Mouse (Mus musculus): ENCODE results near the gene Helz2. TPM values are rescaled to one million over a fixed set of nuclear protein-coding genes. Genes with fewer than 3 reads are reported as not detected.

Helz2 gene
- 10 to 100 TPM; 15.5 to 19.9 (median 17.9) TPM for polyA plus RNA-seq (2017; shearing (Covaris generic))

DNA sequence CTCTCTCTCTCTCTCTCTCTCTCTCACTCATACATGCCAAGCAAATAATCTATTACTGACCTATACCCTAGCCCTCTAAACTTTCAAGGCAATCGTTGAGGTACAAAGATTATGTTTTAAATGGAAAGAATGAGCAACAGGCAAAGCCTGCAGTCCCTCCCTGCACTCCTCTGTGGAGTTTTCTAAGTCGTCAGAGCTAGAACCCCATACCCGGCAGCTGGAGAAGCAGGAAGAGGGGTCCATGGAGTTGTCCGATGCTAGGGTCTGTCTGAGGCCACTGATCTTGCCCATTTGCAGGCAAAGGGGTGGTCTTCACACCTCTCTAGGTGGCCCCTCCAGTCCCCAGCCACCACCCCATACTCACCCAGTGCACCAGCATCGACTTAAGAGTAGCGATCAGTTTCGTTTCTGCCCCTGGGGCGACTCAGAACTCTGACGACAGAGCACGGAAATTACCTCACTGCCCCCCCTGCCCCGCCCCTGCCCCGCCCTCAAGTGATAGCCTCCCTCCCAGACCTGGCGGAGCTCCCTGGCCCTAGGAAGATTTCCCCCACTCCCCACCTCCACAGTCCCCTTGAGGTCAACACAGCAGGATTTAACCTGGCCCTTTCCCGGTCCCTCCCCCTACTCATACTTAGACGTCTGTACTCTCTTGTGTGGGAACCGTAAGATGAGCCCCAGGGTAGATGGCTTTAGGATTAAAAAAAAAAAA lies at the start of gene Helz2:
TSS of gene Helz2 (minus strand) at position 426 of the 712 bp plus-strand sequence.
- ATAC-seq: peak; percentile 93

DNA sequence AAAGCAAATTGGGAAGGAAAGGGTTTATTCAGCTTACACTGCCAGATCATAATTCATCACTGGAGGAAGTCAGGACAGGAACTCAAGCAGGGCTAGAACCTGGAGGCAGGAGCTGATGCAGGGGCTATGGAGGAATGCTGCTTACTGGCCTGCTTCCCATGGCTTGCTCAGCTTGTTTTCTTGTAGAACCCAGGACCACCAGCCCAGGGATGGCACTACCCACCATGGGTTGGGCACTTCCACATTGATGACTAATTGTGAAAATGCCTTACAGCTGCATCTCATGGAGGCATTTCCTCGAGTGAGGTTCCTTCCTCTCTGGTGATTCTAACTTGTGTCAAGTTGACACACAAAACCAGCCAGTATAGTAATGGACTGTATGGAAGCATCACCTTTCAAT lies 49.1 kb upstream of the Helz2 start:
- ATAC-seq: no peak

DNA sequence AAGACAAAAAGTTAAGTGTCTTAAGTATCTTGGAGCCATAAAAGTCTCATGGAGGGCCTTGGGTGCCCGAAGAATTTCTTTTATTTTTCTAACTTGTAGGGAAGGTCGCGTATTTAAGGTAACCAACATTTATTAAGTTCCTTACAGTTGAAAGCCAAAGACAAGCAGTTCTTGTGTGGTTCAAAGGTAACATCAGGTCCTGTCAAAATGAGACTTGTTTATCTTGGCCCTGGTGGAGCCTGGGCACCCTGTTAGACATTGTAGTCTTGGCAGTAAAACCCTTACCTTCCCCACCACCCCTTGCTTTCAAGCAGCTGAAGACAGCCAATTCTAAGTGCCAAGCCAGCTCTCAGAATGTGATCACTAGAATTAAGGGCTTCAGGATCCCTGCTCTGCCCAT lies 46.9 kb upstream of the Helz2 start:
- ATAC-seq: no peak

DNA sequence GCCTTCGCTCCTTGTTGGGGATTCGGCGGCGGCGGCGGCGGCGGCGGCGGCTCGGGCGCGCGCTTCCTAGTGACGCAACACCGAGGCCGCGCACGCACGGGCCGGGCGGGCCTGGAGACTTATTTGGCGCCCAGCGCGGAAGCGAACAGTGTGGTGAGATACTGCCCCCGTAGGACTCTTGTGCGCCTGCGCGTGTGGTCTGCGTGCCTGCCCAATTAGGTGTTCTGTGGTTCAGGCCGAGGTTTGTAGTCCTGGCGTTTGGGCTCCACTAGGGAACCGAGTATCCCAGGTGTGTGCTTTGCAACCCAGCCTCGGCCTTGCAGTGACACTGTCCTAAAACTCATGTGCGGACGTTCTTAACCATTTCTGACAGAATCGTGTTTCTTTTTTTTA lies 46.1 kb upstream of the Helz2 start, which contains the start of gene Gmeb2:
TSS of gene Gmeb2 (minus strand) at position 78 of the 393 bp plus-strand sequence.
- ATAC-seq: peak; percentile 97

DNA sequence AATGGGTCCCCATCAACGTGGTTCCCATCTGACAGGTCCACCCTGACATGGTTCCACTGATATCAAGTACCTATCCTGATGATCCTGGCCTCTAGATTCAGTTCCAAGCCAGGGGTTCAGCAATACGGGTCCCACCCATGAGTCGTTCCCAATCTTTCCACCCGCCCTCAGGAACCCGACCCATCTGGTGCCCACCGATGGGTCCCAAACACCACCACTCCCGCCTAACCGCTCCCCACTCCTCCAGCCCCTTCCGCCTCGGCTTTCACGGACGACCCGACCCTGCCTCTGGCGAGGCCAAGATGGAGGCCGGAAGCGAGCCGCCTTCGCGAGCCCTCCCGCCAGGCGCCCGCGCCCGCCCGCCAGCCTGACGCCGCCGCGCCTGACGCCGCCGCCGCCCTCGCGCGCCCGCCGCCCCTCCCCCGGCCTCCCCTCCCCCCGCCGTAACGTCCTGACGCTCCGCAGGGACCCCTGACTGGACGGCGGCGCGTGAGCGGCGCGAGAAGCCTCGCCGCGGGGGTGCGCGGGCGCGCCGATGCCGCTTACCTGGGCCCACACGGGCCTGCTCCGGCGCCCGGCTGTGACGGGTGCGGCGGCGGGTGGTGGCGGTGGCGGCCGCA lies 45.6 kb upstream of the Helz2 start:
- peak; percentile 51 for ATAC-seq

DNA sequence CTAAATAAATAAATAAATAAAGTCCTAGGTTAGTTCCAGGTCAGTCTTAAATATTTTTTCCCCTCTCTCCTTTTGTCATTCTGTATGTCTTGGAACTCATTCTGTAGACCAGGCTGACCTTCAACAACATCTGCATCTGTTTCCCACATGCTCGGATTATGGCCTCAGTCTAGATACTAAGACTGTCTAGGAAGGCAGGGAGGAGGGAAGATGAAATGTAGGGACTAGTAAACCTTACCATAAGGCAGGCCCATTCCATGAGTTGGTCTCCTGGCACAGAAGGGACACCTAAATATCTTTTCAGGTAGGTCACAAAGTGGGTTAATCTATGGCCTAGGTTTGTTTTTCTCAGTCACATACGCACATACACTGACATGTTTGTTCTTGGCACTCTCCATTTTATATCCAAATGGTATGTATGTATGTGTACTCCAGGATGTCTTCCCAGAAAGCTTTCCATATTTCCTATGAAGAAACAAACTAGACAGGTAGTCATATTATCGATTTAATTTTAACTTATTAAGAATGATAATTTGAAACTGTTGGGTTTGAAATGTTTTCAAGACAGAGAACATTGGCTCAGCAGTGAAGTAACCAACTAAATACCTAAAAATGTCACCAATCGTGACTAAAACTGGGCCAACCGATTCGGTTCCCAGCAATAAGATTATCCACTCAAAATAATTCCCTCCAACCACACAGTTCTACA lies 45.0 kb upstream of the Helz2 start:
- ATAC-seq: no peak

DNA sequence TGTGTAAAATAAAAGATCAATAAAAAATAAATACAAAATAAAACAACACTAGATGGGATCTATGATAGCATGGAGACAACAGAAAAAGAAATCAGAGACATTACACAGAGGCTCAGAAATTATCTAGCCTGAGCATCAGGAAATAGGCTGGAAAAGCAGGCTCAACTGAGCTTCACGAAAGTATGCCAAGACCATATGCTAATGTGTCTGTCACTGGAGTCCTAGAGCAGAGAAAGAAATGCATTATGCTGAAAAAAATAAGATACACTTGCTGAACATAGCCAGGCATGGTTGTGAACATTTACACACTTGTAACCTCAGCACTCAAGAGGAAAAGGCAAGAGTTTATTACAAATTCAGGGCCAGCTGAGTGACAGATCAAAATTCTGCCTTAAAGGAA lies 38.1 kb upstream of the Helz2 start:
- no peak for ATAC-seq

DNA sequence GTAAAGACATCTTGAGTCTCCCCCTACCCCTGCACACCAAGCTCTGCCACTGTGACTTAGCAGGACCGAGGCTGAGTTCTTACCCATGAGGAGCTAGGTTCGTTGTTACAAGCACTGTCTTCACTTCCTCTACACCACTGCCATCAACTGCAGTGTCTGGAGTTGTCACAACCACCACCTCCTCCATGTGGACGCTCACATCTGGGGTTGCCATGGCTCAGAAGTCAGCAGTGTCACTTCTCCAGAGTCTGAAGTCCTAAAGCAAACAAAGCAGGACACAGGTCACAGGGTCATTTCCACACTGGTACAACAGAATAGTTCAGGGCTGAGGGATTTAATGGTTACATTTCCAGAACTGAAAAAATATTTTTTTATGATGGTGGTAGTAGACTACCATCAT lies 36.0 kb upstream of the Helz2 start:
- no peak for ATAC-seq

DNA sequence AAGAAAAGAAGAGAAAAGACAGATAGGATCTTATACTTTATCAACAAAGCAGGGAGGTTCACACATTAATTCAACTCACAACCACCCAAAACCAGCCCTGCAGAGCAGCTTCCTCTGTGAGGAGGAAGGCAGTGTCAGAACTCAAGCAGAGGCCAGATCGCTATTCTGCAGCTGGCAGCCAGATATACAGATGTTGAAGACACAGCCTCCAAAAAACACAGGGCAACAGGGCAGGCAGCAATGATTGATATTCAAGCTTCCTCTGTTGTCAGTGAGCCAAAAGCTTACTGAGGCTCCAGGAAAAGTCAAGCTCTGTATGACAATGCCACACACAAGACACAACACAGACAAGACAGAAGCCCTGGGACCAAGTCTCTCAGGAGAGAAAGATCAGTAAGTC lies 34.9 kb upstream of the Helz2 start:
- ATAC-seq: no peak

DNA sequence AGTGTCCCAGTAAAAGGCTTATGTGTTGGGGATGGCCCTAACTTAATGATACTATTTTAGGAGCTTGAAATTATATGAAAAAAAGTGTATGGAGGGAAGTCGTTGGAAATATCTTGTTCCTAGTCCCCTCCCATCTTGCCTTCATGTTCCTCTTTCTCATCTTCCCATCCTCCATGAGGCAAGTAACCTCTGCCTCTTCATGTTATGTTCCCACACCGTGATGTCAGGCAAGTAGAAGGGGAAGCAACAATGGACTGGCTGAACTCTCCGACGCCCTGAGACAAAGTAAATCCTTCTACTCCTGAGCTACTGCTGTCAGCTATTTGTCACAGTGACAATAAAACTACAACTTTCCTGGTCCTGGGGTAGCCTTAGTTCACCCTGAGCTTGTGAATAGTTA lies 32.8 kb upstream of the Helz2 start:
- ATAC-seq: no peak

DNA sequence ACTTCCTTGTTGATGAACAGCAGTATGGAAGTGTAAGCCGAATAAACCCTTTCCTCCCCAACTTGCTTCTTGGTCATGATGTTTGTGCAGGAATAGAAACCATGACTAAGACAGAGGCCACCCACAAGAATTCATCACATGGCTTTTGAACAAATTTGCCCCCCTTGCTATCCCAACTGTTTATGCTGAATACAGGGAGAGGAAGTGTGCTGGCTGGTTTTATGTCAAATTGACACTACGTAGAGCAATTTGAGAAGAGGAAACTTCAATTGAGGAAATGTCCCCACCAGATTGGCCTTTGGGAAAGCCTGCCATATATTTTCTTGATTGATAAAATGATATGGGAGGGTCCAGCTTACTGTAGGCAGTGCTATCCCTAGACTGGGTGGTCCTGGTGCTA lies 32.0 kb upstream of the Helz2 start:
- no peak for ATAC-seq

DNA sequence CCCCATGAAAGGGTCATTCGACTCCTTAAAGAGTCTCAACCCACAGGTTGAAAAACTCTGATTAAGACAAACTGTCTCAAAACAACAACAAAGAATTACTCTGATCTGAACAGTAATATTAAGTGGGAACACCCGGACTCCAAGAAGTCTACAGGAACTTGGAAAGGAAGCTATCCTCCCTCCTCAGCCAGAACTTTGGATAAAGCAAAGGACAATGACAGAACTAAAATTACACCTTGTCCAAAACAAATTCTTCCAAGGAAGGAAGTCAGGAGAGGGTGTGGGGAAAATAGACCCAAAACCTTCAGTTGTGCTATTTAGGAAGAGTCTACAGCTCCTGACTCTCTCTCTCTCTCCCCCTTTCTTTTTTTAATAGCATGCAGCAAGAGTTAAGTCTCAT lies 30.3 kb upstream of the Helz2 start:
- ATAC-seq: no peak

DNA sequence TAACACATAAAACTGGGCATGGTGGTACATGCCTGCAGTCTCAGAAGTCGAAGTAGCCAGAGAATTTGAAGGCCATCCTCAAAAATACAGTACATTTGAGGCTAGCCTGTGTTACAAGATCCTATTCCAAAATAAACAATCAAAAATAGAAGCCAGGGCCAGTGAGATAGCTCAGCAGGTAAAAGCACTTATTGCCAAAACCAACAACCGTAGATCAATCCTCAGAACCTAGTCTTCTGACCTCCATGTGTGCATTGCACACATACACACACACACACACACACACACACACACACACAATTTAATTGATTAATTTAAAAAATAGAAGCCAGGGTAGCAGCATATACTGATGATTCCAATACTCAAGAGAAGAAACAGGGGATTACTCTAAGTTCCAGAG lies 25.0 kb upstream of the Helz2 start:
- ATAC-seq: no peak

DNA sequence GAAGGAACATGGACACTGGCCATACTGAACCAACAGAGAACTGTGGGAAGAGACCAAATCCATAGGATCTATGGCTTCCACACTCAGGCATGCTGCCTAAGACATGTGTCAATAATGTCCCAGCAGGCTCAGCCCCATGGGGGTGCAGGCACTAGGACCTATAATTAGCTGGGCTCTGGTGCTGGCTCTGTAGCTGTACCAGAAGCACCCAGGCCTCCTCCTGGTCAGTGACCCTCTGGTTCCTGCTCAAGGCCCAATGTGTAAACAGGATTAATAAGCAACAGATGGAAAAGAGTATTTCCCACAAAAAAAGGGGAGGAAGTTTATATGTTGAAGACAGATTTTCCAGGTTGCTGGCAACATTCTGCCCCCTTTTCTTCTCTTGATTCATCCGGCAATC lies 11.4 kb upstream of the Helz2 start:
- no peak for ATAC-seq

DNA sequence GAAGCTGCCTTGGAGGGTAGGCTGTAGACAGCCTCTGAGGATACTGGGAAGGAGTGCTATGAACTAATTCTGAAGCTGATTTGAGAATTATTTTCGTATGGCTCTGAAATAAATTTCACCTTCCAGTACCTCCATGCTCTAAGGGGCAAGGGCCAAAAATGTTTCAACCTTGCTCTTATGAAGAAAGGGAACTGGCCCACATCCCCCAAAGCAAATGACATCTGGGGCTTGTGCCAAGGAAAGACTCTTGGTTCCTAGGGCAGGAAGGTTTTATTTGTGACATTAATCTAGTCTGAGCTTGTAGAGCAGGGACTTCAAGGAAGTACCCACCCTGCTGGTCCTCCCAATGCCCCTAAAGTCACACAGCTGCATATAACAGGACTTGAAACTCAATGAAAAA lies 10.0 kb upstream of the Helz2 start:
- ATAC-seq: no peak

DNA sequence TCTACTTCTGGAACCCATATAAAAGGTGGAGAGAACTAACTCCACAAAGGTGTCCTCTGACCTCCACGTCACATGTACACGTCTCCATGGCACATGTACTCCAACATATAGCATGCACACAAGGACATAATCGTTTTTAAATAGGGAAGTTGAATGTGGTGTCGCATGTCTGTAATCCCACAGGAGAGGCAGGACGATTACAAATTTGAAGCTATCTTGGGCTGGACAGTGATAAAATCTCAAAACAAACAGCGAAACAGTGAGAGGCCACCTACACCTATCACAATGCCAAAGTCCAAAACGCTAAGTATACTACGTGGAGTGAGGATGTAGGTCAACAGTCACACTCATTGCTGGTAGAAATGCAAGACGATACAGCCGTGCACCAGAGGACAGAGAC lies 7.4 kb upstream of the Helz2 start:
- ATAC-seq: no peak

DNA sequence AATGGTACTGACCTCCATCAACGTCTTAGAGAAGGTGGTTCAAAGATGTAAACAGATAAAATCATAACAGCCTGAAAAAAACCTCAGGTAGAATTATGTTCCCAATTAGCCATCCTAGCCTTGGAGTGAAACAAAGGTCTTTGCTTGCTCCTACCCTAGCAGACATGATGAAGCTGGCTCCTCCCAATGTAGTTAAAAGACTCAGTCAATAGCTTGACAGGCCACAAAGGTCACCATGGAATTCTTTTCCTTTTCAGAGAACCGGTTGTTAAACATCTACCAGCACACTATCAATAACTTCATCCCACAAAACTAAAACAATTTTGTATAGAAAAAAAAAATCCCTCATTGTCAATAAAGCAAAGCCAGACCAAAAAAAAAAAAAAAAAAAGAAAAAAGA lies 3.2 kb upstream of the Helz2 start:
- no peak for ATAC-seq

DNA sequence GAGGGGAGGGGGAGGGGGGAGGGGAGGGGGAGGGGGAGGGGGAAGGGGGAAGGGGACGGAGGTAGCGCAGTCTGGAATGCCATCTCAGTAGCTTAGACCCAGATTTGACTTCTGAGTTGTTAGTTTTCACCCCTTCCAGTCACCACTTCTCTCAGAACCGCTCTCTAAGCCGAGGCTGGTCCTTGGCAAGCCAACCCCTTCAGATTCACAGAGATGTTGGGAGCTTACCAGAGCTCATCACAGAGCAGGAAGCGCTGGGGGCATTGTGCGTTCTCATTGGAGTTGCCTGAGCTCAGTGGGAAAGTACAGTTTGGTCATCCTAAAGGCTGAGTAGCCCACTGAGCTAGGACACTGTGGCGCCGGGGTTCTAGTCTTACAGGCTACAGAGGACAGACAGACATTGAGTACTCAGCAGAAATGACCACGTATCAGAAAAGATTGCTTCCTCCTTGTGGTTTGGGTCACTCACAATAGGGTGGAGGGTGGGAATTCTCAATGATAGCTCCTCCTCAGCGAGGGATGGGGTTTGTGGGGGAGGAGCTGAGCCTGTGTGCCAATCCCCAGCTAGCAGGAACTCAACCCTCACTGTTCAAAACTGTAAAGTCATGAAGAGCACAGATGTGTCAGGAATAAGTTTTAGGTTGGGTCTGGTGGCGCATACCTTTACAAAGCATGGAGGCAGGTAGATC lies 2.0 kb upstream of the Helz2 start:
- ATAC-seq: no peak

DNA sequence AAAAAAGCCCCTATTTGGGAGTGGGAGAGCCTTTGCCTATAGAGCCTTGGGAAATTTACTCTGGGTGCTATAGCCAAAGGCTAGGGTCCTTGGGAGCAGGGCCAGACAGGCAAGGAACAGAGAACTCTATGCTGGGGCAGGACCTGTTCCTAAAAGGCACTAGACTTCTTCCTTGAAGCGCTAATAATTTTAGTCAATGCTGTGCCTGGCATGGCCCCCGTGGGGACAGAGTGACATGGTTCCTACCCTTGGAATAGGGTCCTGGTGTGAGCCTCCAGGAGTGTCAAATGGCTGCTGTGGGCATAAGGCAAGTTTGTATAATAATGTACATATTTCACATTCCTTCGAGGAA lies 463 bp upstream of the Helz2 start:
- no peak for ATAC-seq

DNA sequence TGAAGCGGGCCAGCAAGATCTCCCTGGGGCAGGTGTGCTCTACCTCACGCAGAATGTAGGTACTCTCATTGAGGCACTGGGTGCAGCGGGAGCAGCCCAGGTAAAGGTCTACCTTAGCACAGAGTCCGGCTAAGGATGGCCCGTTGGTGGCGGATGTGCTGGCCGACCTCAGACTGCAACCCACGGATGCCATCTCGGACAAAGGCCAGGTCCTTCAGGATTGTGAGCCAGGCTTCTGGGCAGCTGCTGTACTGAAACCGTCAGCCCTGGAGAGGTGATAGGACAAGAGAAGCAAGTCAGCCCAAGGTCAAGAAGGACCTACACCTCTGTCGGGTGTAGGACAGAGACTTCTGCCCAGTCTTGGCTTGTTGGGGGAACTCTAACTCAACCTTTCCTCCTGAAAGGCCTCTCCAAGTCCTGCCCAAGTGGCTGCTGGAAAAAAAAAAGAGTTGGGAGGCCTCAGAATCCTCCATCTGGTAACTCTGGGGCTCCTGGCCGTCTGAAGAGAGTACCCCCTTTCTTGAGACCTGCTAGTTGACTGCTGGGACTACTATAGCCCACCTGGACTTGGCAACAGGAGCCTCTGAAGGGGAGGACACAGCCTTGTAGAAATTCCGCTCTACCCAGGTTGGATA lies 904 bp downstream of the Helz2 start:
- ATAC-seq: no peak

DNA sequence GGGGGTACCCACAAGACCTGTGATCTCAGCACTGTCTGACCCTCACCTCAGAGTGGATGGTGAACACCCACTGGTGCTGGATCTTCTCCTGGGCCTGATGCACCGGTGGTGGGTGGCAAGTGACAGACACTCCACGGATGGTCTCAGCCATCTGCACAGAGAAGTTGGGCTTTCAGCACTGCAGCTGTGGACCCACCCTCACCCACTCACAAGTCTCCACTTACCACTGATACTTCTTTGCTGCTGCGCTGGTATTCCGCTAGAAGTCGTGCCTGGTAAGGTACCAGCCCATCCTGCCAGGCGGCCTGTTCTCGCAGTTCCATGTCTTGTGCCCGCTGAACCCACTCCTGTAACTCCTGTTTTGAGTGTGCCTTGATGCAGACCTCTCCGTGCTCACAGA lies 2.6 kb downstream of the Helz2 start:
- ATAC-seq: no peak

DNA sequence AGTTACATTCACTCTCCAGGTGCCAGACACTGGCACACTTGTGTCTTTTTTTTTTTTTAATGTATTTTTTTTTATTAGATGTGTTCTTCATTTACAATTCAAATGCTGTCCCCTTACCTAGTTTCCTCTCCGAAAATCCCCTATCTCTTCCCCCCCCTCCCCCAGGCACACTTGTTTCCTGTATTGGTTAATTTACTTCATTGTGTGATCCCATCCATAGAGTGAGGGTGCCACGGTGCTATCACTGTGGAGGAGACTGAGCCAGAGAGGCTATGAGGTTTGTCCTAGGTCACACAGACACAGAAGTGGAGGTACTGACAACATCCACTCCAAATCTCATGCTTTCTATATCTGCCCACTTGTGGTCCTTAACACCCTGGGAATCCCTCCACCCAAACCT lies 3.0 kb downstream of the Helz2 start:
- ATAC-seq: no peak

DNA sequence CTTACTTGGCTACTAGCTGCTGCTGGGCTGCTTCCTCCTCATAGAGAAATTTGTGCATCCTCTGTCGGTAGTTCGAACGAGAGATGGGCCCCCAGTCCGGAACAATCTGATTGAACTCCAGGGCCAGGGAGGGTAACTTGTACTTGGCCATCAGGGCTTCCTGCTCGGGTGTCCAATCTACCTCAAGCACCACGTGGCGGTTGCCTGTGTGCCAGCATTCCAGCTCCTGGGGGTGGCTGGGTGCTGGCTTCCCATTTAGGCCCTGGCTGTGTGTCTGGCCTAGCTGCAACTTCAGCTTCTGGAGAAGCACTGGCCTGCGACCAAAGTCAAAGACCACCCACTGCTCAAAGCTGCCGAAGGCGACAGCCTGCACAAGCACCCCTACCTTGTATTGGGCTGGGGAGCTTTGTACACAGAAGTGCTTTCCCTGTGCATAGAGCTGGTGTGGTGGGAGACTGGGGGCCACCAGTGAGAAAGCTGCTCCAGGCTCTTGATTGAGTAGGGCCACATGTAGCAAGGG lies 3.7 kb downstream of the Helz2 start:
- no peak for ATAC-seq
